Mouse (Mus musculus): Measurements from ENCODE around the gene Slc25a1.
"Not testable (repeated sequence)": the region's sequence is repeated elsewhere in the genome, so short reads cannot be mapped to it uniquely, and the experiment has no call there.

Slc25a1 gene

GRCm38 (mm10) chr16:17928087-17928580 lies at the start of gene Slc25a1:
TSS of gene Slc25a1 (minus strand) at chr16:17928219.
- DNase-seq (ENCODE audit: low read depth, low spot score): peak; percentile 93

GRCm38 (mm10) chr16:17971853-17972252 lies 43.8 kb upstream of the Slc25a1 start:
- no peak for DNase-seq (ENCODE audit: low read depth, low spot score)

- DNase-seq (ENCODE audit: low read depth, low spot score): no peak
These were observed 34.1 kb upstream of the Slc25a1 start for GRCm38 (mm10) chr16:17962091-17962490.

- DNase-seq (ENCODE audit: low read depth, low spot score): not testable (repeated sequence)
These were observed 28.1 kb upstream of the Slc25a1 start for GRCm38 (mm10) chr16:17956052-17956638.

- no peak for DNase-seq (ENCODE audit: low read depth, low spot score)
These were observed 23.6 kb upstream of the Slc25a1 start for GRCm38 (mm10) chr16:17951618-17952017.

GRCm38 (mm10) chr16:17950068-17950467 lies 22.0 kb upstream of the Slc25a1 start:
- DNase-seq (ENCODE audit: low read depth, low spot score): no peak

GRCm38 (mm10) chr16:17949421-17949877 lies 21.4 kb upstream of the Slc25a1 start:
- no peak for DNase-seq (ENCODE audit: low read depth, low spot score)

- no peak for DNase-seq (ENCODE audit: low read depth, low spot score)
These were observed 17.2 kb upstream of the Slc25a1 start for GRCm38 (mm10) chr16:17945081-17945831.

GRCm38 (mm10) chr16:17943466-17943865 lies 15.4 kb upstream of the Slc25a1 start:
- no peak for DNase-seq (ENCODE audit: low read depth, low spot score)

- DNase-seq (ENCODE audit: low read depth, low spot score): no peak
These were observed 11.3 kb upstream of the Slc25a1 start for GRCm38 (mm10) chr16:17939255-17939751.

- peak; percentile 70 for DNase-seq (ENCODE audit: low read depth, low spot score)
These were observed 10.8 kb upstream of the Slc25a1 start for GRCm38 (mm10) chr16:17938821-17939220.

- DNase-seq (ENCODE audit: low read depth, low spot score): no peak
These were observed 10.2 kb upstream of the Slc25a1 start for GRCm38 (mm10) chr16:17938187-17938586.

- no peak for DNase-seq (ENCODE audit: low read depth, low spot score)
These were observed 8.8 kb upstream of the Slc25a1 start for GRCm38 (mm10) chr16:17936776-17937175.

GRCm38 (mm10) chr16:17934445-17934910 lies 6.5 kb upstream of the Slc25a1 start:
- no peak for DNase-seq (ENCODE audit: low read depth, low spot score)

- no peak for DNase-seq (ENCODE audit: low read depth, low spot score)
These were observed 5.8 kb upstream of the Slc25a1 start for GRCm38 (mm10) chr16:17933594-17934444.

- DNase-seq (ENCODE audit: low read depth, low spot score): no peak
These were observed 4.0 kb upstream of the Slc25a1 start for GRCm38 (mm10) chr16:17931906-17932460.

GRCm38 (mm10) chr16:17929631-17930030 lies 1.6 kb upstream of the Slc25a1 start:
- DNase-seq (ENCODE audit: low read depth, low spot score): no peak

GRCm38 (mm10) chr16:17929211-17929610 lies 1.2 kb upstream of the Slc25a1 start:
- no peak for DNase-seq (ENCODE audit: low read depth, low spot score)

- peak; percentile 99 for DNase-seq (ENCODE audit: low read depth, low spot score)
These were observed 647 bp upstream of the Slc25a1 start for GRCm38 (mm10) chr16:17928627-17929104.

- peak; percentile 34 for DNase-seq (ENCODE audit: low read depth, low spot score)
These were observed 502 bp downstream of the Slc25a1 start for GRCm38 (mm10) chr16:17927351-17928082.

- DNase-seq (ENCODE audit: low read depth, low spot score): no peak
These were observed 5.9 kb downstream of the Slc25a1 start for GRCm38 (mm10) chr16:17922163-17922538.
